Mouse (Mus musculus) G1E (cell line): ENCODE measurements around the gene Arsg.

ENCODE experiments used
- CTCF ChIP-seq: IDR thresholded peaks from 2 replicates; pipeline ENCODE4 v1.5.1; 2012; ENCODE audit warnings: low read depth, low read length, inconsistent platforms, mixed read lengths
- TAL1 ChIP-seq: conservative IDR thresholded peaks from 2 replicates; pipeline ENCODE4 v1.6.1; 2012; ENCODE audit warnings: low read depth, low read length, inconsistent platforms, mixed read lengths

DNA sequence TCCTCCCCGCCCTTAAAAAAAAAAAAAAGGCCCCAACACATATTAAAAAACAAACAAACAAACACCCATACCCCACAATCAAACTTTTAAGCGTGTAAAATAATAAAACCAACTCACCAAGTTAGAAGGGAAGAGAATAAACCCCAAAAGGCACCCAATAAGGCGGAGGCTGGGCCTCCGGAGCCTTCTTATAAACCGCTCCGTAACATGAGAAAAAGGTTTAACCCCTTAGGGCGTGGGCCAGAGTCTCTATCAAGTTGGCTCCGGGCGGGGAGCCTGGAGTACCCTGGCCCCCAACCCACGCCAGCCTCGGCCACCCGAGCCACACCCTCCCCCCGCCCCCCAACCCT, 378 bp upstream of the Arsg start:
- no peak for TF ChIP-seq CTCF
- TF ChIP-seq TAL1, result no peak
